Mouse (Mus musculus) CH12F3 (cell line): ENCODE data around the gene Carmil3.

ENCODE experiments used
- in situ Hi-C: fragments of 300-500 bp; cut with MboI; formaldehyde crosslinking; loops from 2 replicates; pipeline ENCODE4 v1.14.3; 2020; ENCODE audit warnings: low sequenced_read_pairs

Carmil3 gene

GRCm38 (mm10) chr14:55492103-55492502 is 1.7 kb downstream of the Carmil3 start:
- in situ Hi-C loops, result no loop called here

- in situ Hi-C loops, result no loop called here
Measured at GRCm38 (mm10) chr14:55495509-55496240, 5.2 kb downstream of the Carmil3 start.

- in situ Hi-C loops, result no loop called here
Measured at GRCm38 (mm10) chr14:55496761-55497448, 6.5 kb downstream of the Carmil3 start.

GRCm38 (mm10) chr14:55497449-55497821 is 7.0 kb downstream of the Carmil3 start:
- in situ Hi-C loops, result no loop called here

GRCm38 (mm10) chr14:55505612-55506011 is 15.2 kb downstream of the Carmil3 start:
- in situ Hi-C loops, result no loop called here

- in situ Hi-C loops, result no loop called here
Measured at GRCm38 (mm10) chr14:55507801-55508200, 17.4 kb downstream of the Carmil3 start.

GRCm38 (mm10) chr14:55509540-55509939 is 19.1 kb downstream of the Carmil3 start:
- in situ Hi-C loops, result no loop called here

GRCm38 (mm10) chr14:55510125-55510731 is 19.8 kb downstream of the Carmil3 start, which contains the start of gene Cpne6:
TSS of gene Cpne6 (plus strand) at chr14:55510445.
- in situ Hi-C loops, result no loop called here

- in situ Hi-C loops, result no loop called here
Measured at GRCm38 (mm10) chr14:55511037-55511436, 20.6 kb downstream of the Carmil3 start.

GRCm38 (mm10) chr14:55513927-55514326 is 23.5 kb downstream of the Carmil3 start:
- in situ Hi-C loops, result no loop called here

- in situ Hi-C loops, result no loop called here
Measured at GRCm38 (mm10) chr14:55515846-55516245, 25.4 kb downstream of the Carmil3 start.

GRCm38 (mm10) chr14:55518897-55519296 is 28.4 kb downstream of the Carmil3 start:
- in situ Hi-C loops, result no loop called here

- in situ Hi-C loops, result no loop called here
Measured at GRCm38 (mm10) chr14:55519604-55520003, 29.2 kb downstream of the Carmil3 start.

- in situ Hi-C loops, result no loop called here
Measured at GRCm38 (mm10) chr14:55520451-55521361, 30.3 kb downstream of the Carmil3 start.

- in situ Hi-C loops, result no loop called here
Measured at GRCm38 (mm10) chr14:55524062-55524461, 33.6 kb downstream of the Carmil3 start.

- in situ Hi-C loops, result no loop called here
Measured at GRCm38 (mm10) chr14:55524785-55525184, 34.3 kb downstream of the Carmil3 start, which contains the start of gene Nrl. TSS of gene Nrl (minus strand) at chr14:55524981.

- in situ Hi-C loops, result no loop called here
Measured at GRCm38 (mm10) chr14:55526674-55527073, 36.2 kb downstream of the Carmil3 start.

GRCm38 (mm10) chr14:55527940-55528339 is 37.5 kb downstream of the Carmil3 start:
- in situ Hi-C loops, result no loop called here

- in situ Hi-C loops, result loop anchor here (5.0 kb wide), 1 partner anchor 34 kb away; no protein-coding TSS in a partner anchor
Measured at GRCm38 (mm10) chr14:55536116-55536745, 45.8 kb downstream of the Carmil3 start.
